Mouse (Mus musculus) heart, adult 2 months (tissue): ENCODE measurements around the gene Pak2. TPM values are rescaled to one million over a fixed set of nuclear protein-coding genes. Genes with fewer than 3 reads are reported as not detected.
A peak's percentile ranks its signal among the peaks of the same experiment; 100 is the strongest.

Experiments used
- DNase-seq, 2 experiments: peaks; one replicate each; pipeline ENCODE4 v3.0.0; 2021
- H3K27ac ChIP-seq: fragments of 200-600 bp; 2 replicates; pipeline ENCODE4 v1.8.1; 2022
- H3K27me3 ChIP-seq: fragments of 200-500 bp; 2 replicates; pipeline ENCODE4 v1.6.1; 2012; ENCODE audit warnings: mild to moderate bottlenecking, low read length, inconsistent platforms, mixed read lengths; ENCODE audit not compliant: control insufficient read depth, insufficient read depth
- H3K36me3 ChIP-seq: fragments of 200-500 bp; 2 replicates; pipeline ENCODE4 v1.6.1; 2012; ENCODE audit warnings: low read length, inconsistent platforms; ENCODE audit not compliant: control insufficient read depth, insufficient read depth
- H3K4me1 ChIP-seq: fragments of 200-500 bp; 2 replicates; pipeline ENCODE4 v1.6.1; 2011; ENCODE audit warnings: low read length; ENCODE audit not compliant: control insufficient read depth, insufficient read depth
- H3K4me3 ChIP-seq: fragments of 200-600 bp; 2 replicates; pipeline ENCODE4 v1.8.1; 2022
- H3K79me2 ChIP-seq: fragments of 200-500 bp; replicated peaks from 2 replicates; pipeline ENCODE4 v1.6.1; 2012; ENCODE audit warnings: mild to moderate bottlenecking, inconsistent platforms, low read length, moderate library complexity, mixed read lengths; ENCODE audit not compliant: control insufficient read depth, insufficient read depth
- H3K9ac ChIP-seq: fragments of 200-500 bp; 2 replicates; pipeline ENCODE4 v1.6.1; 2012; ENCODE audit warnings: low read depth, mild to moderate bottlenecking, control low read depth, inconsistent platforms, low read length, mixed read lengths
- CTCF ChIP-seq: fragments of 200-600 bp; IDR thresholded peaks from 2 replicates; pipeline ENCODE4 v1.8.1; 2022; ENCODE audit warnings: antibody characterized with exemption, mild to moderate bottlenecking, moderate library complexity
- EP300 ChIP-seq: fragments of 200-500 bp; IDR thresholded peaks from 2 replicates; pipeline ENCODE4 v1.6.1; 2011; ENCODE audit warnings: low read depth, low read length, control low read depth; ENCODE audit not compliant: insufficient read depth
- POLR2A ChIP-seq: fragments of 200-500 bp; IDR thresholded peaks from 2 replicates; pipeline ENCODE4 v1.6.1; 2011; ENCODE audit warnings: mild to moderate bottlenecking, low read depth, low read length, control low read depth; ENCODE audit not compliant: insufficient read depth
- WGBS: fragments of 180-500 bp; shearing (Covaris S2); methylation state at CpG from one replicate; pipeline ENCODE4 v1.1.7; 2018; 5-methylcytosine and 5-hydroxymethylcytosine counted together
- intact Hi-C: fragments of 180-260 bp; cut with DNase I; formaldehyde crosslinking; loops from one replicate; pipeline ENCODE4 v1.15.1; 2025
- long read RNA-seq: library from polyadenylated mRNA; stranded (forward); transcript quantifications from one replicate; pipeline ENCODE4 v2.0.0, GENCODE M21; 2021
- polyA plus RNA-seq: library from polyadenylated mRNA; depleted of rRNA; stranded (reverse); fragments of >200 nt; gene quantifications from 2 replicates; pipeline ENCODE4 v1.2.3, GENCODE M21; 2012; rRNA removed
- total RNA-seq, 2 experiments: library from RNA; stranded (reverse); gene quantifications; 2 replicates each; pipeline ENCODE4 v1.2.3; 2021

The Pak2 gene
- total RNA-seq (10 to 100 TPM; 26.3 to 27.3 TPM), polyA plus RNA-seq (9.6 and 15.3 TPM in 2 replicates)
- long read RNA-seq, full-length matches to known transcripts, result 14 of 17 reads
- long read RNA-seq, partial matches to known transcripts, result 2 of 17 reads
- long read RNA-seq, other reads (novel, unspliced or antisense), result 1 of 17 reads

- WGBS, result under 1% methylated on average over 47 of the region's 60 CpGs
- TF ChIP-seq EP300 (no peak), POLR2A (peak; percentile 75)
These were observed at the start of gene Pak2 for GRCm38 (mm10) chr16:32078991-32079511. Gene Pak2, minus strand, starts transcription at chr16:32079342.

GRCm38 (mm10) chr16:32127046-32127445 is 47.9 kb upstream of the Pak2 start:
- Histone ChIP-seq H3K9ac (no peak overlapping the region), H3K79me2 (no peaks in the 10 kb centered on the region), H3K27me3 (no peaks in the 10 kb centered on the region), H3K36me3 (no peaks in the 10 kb centered on the region), H3K27ac (no peak overlapping the region), H3K4me1 (peaks cover 6% of the 10 kb centered on the region), H3K4me3 (no peak overlapping the region)
- intact Hi-C loops, result no loop called here
- no peak for DNase-seq
- no peak for TF ChIP-seq EP300
- no peak for TF ChIP-seq POLR2A
- TF ChIP-seq CTCF, result no peak
- WGBS, result 53% methylated on average over 4 of the region's 4 CpGs

More at GRCm38 (mm10) chr16:32078991-32079511, at the start of gene Pak2:
- H3K4me1 ChIP-seq, result peaks cover 11% of the 10 kb centered on the region
- intact Hi-C loops, result loop anchor here (2.0 to 5.0 kb wide), 3 partner anchors 20 to 77 kb away; partner anchors contain the start of genes Cep19, Pigx and Senp5
- peak; percentile 92 to 94 for DNase-seq
- peak within 1 kb of the TSS; percentile 98 for H3K9ac ChIP-seq
- no peaks in the 10 kb centered on the region for H3K27me3 ChIP-seq
- peak within 1 kb of the TSS; percentile 81 for H3K4me3 ChIP-seq
- H3K36me3 ChIP-seq, result peaks cover 17% of the 10 kb centered on the region
- H3K79me2 ChIP-seq, result peaks cover 1% of the 10 kb centered on the region; the same call in 1 of the 2 replicates
- peak within 1 kb of the TSS; percentile 95 for H3K27ac ChIP-seq

- 81% methylated on average over 3 of the region's 3 CpGs for WGBS
- Histone ChIP-seq H3K27me3 (no peaks in the 10 kb centered on the region), H3K27ac (no peak overlapping the region)
These were observed 46.2 kb upstream of the Pak2 start for GRCm38 (mm10) chr16:32125364-32125763.

GRCm38 (mm10) chr16:32124444-32125335 is 45.5 kb upstream of the Pak2 start:
- DNase-seq, result peak in 1 of 2 experiments; percentile 39
- TF ChIP-seq EP300, result no peak
- TF ChIP-seq POLR2A, result no peak
- TF ChIP-seq CTCF, result no peak
- H3K4me3 ChIP-seq, result no peak overlapping the region

More at GRCm38 (mm10) chr16:32125364-32125763, 46.2 kb upstream of the Pak2 start:
- intact Hi-C loops, result no loop called here
- H3K4me3 ChIP-seq, result no peak overlapping the region
- no peaks in the 10 kb centered on the region for H3K79me2 ChIP-seq
- no peak for TF ChIP-seq POLR2A
- no peak for TF ChIP-seq CTCF
- no peak for TF ChIP-seq EP300
- peaks cover 4% of the 10 kb centered on the region for H3K4me1 ChIP-seq
- no peaks in the 10 kb centered on the region for H3K36me3 ChIP-seq
- DNase-seq, result no peak
- no peak overlapping the region for H3K9ac ChIP-seq

GRCm38 (mm10) chr16:32124020-32124419 is 44.9 kb upstream of the Pak2 start:
- Histone ChIP-seq H3K27ac (no peak overlapping the region), H3K79me2 (no peaks in the 10 kb centered on the region), H3K27me3 (no peaks in the 10 kb centered on the region), H3K36me3 (no peaks in the 10 kb centered on the region), H3K9ac (no peak overlapping the region), H3K4me1 (peaks cover 4% of the 10 kb centered on the region), H3K4me3 (no peak overlapping the region)
- 78% methylated on average over 7 of the region's 7 CpGs for WGBS
- no peak for DNase-seq
- TF ChIP-seq EP300 (no peak), POLR2A (no peak), CTCF (no peak)
- intact Hi-C loops, result no loop called here

More at GRCm38 (mm10) chr16:32124444-32125335, 45.5 kb upstream of the Pak2 start:
- no peaks in the 10 kb centered on the region for H3K79me2 ChIP-seq
- H3K4me1 ChIP-seq, result peaks cover 4% of the 10 kb centered on the region
- H3K27ac ChIP-seq, result peak overlapping the region; percentile 36
- H3K9ac ChIP-seq, result no peak overlapping the region
- intact Hi-C loops, result no loop called here
- WGBS, result 32% methylated on average over 17 of the region's 17 CpGs
- no peaks in the 10 kb centered on the region for H3K36me3 ChIP-seq
- H3K27me3 ChIP-seq, result no peaks in the 10 kb centered on the region

GRCm38 (mm10) chr16:32120454-32120853 is 41.3 kb upstream of the Pak2 start:
- 0 out of 2 replicates have a peak, but pooled peaks have one; percentile 9 for TF ChIP-seq CTCF
- no peak for TF ChIP-seq POLR2A
- DNase-seq, result no peak
- no peaks in the 10 kb centered on the region for H3K36me3 ChIP-seq
- H3K27ac ChIP-seq, result no peak overlapping the region
- intact Hi-C loops, result no loop called here
- WGBS, result 81% methylated on average over 3 of the region's 3 CpGs
- no peak overlapping the region for H3K4me3 ChIP-seq
- no peaks in the 10 kb centered on the region for H3K79me2 ChIP-seq
- H3K4me1 ChIP-seq, result peaks cover 1% of the 10 kb centered on the region; the same call in 1 of the 2 replicates
- no peaks in the 10 kb centered on the region for H3K27me3 ChIP-seq
- H3K9ac ChIP-seq, result no peak overlapping the region
